Mouse (Mus musculus) intestine, embryonic 16.5 days (tissue): ENCODE measurements at regions not wholly inside any gene's neighbourhood (a gene's known extent, or its start where the extent isn't known, plus 50 kb on each side); places are given as distances from the start of the nearest gene placed in this dataset.
A peak's percentile ranks its signal among the peaks of the same experiment; 100 is the strongest.

Source experiments
- ATAC-seq: fragments of 200-750 bp; cut with Nextera tagmentation; 2 replicates; pipeline ENCODE4 v1.8.0; 2017; ENCODE audit warnings: moderate TSS enrichment, moderate library complexity
- H3K27ac ChIP-seq: fragments of 300-500 bp; sonication (generic); 2 replicates; pipeline ENCODE4 v1.5.1; 2014; ENCODE audit warnings: mild to moderate bottlenecking, low read length
- H3K27me3 ChIP-seq: fragments of 300-500 bp; sonication (generic); replicated peaks from 2 replicates; pipeline ENCODE4 v1.6.1; 2014; ENCODE audit warnings: low read length, control low read depth, mixed read lengths; ENCODE audit not compliant: control insufficient read depth, insufficient read depth
- H3K36me3 ChIP-seq: fragments of 300-500 bp; sonication (generic); 2 replicates; pipeline ENCODE4 v1.6.1; 2014; ENCODE audit warnings: low read length, control low read depth; ENCODE audit not compliant: control insufficient read depth, insufficient read depth
- H3K4me1 ChIP-seq: fragments of 300-500 bp; sonication (generic); 2 replicates; pipeline ENCODE4 v1.6.1; 2014; ENCODE audit warnings: low read length, control low read depth, mixed read lengths; ENCODE audit not compliant: control insufficient read depth, insufficient read depth
- H3K4me2 ChIP-seq: fragments of 300-500 bp; sonication (generic); 2 replicates; pipeline ENCODE4 v1.6.1; 2014; ENCODE audit warnings: low read depth, low read length, control low read depth
- H3K4me3 ChIP-seq: fragments of 300-500 bp; sonication (generic); 2 replicates; pipeline ENCODE4 v1.5.1; 2014; ENCODE audit warnings: mild to moderate bottlenecking, low read length
- H3K9ac ChIP-seq: fragments of 300-500 bp; sonication (generic); 2 replicates; pipeline ENCODE4 v1.6.1; 2014; ENCODE audit warnings: low read depth, low read length
- H3K9me3 ChIP-seq: fragments of 300-500 bp; sonication (generic); 2 replicates; pipeline ENCODE4 v1.6.1; 2016; ENCODE audit warnings: low read length, control low read depth; ENCODE audit not compliant: control insufficient read depth
- WGBS: fragments of 180-500 bp; shearing (Covaris S2); extraction: QIAGEN DNeasy Blood & Tissue Kit; methylation state at CpG from one replicate; pipeline ENCODE4 v1.1.7; 2014; 5-methylcytosine and 5-hydroxymethylcytosine counted together

GRCm38 (mm10) chr10:99538639-99539038, 220.8 kb downstream of the Csl start:
- no peak for ATAC-seq
- Histone ChIP-seq H3K9ac (no peak overlapping the region), H3K36me3 (no peaks in the 10 kb centered on the region), H3K4me1 (no peaks in the 10 kb centered on the region), H3K4me3 (no peak overlapping the region), H3K9me3 (no peaks in the 10 kb centered on the region), H3K27me3 (no peaks in the 10 kb centered on the region), H3K27ac (no peak overlapping the region), H3K4me2 (no peak overlapping the region)
- WGBS, result 64% methylated on average over 5 of the region's 5 CpGs

- H3K9me3 ChIP-seq, result no peaks in the 10 kb centered on the region
- 85% methylated on average over 4 of the region's 4 CpGs for WGBS
- no peak overlapping the region for H3K4me2 ChIP-seq
- no peak overlapping the region for H3K4me3 ChIP-seq
- no peak for ATAC-seq
- no peaks in the 10 kb centered on the region for H3K27me3 ChIP-seq
- H3K27ac ChIP-seq, result no peak overlapping the region
- no peak overlapping the region for H3K9ac ChIP-seq
- H3K36me3 ChIP-seq, result no peaks in the 10 kb centered on the region
- H3K4me1 ChIP-seq, result no peaks in the 10 kb centered on the region
These were observed 207.1 kb downstream of the Csl start for GRCm38 (mm10) chr10:99552373-99552772.

GRCm38 (mm10) chr10:99552836-99553540, 206.5 kb downstream of the Csl start:
- WGBS, result 89% methylated on average over 12 of the region's 12 CpGs
- no peak overlapping the region for H3K4me2 ChIP-seq
- no peak for ATAC-seq
- no peak overlapping the region for H3K4me3 ChIP-seq
- no peaks in the 10 kb centered on the region for H3K9me3 ChIP-seq
- no peak overlapping the region for H3K27ac ChIP-seq
- no peaks in the 10 kb centered on the region for H3K4me1 ChIP-seq
- no peaks in the 10 kb centered on the region for H3K27me3 ChIP-seq
- no peak overlapping the region for H3K9ac ChIP-seq
- H3K36me3 ChIP-seq, result no peaks in the 10 kb centered on the region

- Histone ChIP-seq H3K27me3 (no peaks in the 10 kb centered on the region), H3K4me1 (no peaks in the 10 kb centered on the region), H3K9me3 (no peaks in the 10 kb centered on the region), H3K9ac (no peak overlapping the region), H3K4me3 (no peak overlapping the region), H3K36me3 (no peaks in the 10 kb centered on the region), H3K27ac (no peak overlapping the region), H3K4me2 (no peak overlapping the region)
- ATAC-seq, result no peak
- WGBS, result 81% methylated on average over 2 of the region's 2 CpGs
These were observed 204.4 kb downstream of the Csl start for GRCm38 (mm10) chr10:99555021-99555420.

GRCm38 (mm10) chr10:99555658-99556352, 203.7 kb downstream of the Csl start:
- H3K36me3 ChIP-seq, result no peaks in the 10 kb centered on the region
- H3K4me2 ChIP-seq, result peak overlapping the region; percentile 7; the same call in 1 of the 2 replicates
- no peak overlapping the region for H3K4me3 ChIP-seq
- no peaks in the 10 kb centered on the region for H3K27me3 ChIP-seq
- no peaks in the 10 kb centered on the region for H3K9me3 ChIP-seq
- no peak overlapping the region for H3K9ac ChIP-seq
- WGBS, result 54% methylated on average over 12 of the region's 12 CpGs
- ATAC-seq, result peak; percentile 60
- no peaks in the 10 kb centered on the region for H3K4me1 ChIP-seq
- no peak overlapping the region for H3K27ac ChIP-seq

GRCm38 (mm10) chr10:99556353-99557036, 203.0 kb downstream of the Csl start:
- H3K4me2 ChIP-seq, result peak overlapping the region; percentile 7; the same call in 1 of the 2 replicates
- H3K36me3 ChIP-seq, result no peaks in the 10 kb centered on the region
- WGBS, result 48% methylated on average over 11 of the region's 11 CpGs
- H3K9me3 ChIP-seq, result no peaks in the 10 kb centered on the region
- no peak overlapping the region for H3K27ac ChIP-seq
- 0 out of 2 replicates have a peak, but pooled peaks cover 3% of the 10 kb centered on the region for H3K4me1 ChIP-seq
- H3K4me3 ChIP-seq, result no peak overlapping the region
- no peaks in the 10 kb centered on the region for H3K27me3 ChIP-seq
- no peak overlapping the region for H3K9ac ChIP-seq
- no peak for ATAC-seq

GRCm38 (mm10) chr10:99558656-99559055, 200.8 kb downstream of the Csl start:
- Histone ChIP-seq H3K9me3 (no peaks in the 10 kb centered on the region), H3K27ac (no peak overlapping the region), H3K27me3 (no peaks in the 10 kb centered on the region), H3K4me2 (no peak overlapping the region), H3K4me1 (0 out of 2 replicates have a peak, but pooled peaks cover 3% of the 10 kb centered on the region), H3K4me3 (no peak overlapping the region), H3K36me3 (no peaks in the 10 kb centered on the region), H3K9ac (no peak overlapping the region)
- WGBS, result 85% methylated on average over 5 of the region's 5 CpGs
- no peak for ATAC-seq

- Histone ChIP-seq H3K9ac (no peak overlapping the region), H3K36me3 (no peaks in the 10 kb centered on the region), H3K27ac (no peak overlapping the region), H3K4me1 (0 out of 2 replicates have a peak, but pooled peaks cover 3% of the 10 kb centered on the region), H3K9me3 (no peaks in the 10 kb centered on the region), H3K4me3 (no peak overlapping the region), H3K4me2 (no peak overlapping the region), H3K27me3 (no peaks in the 10 kb centered on the region)
- no peak for ATAC-seq
- 74% methylated on average over 11 of the region's 11 CpGs for WGBS
These were observed 198.2 kb downstream of the Csl start for GRCm38 (mm10) chr10:99561166-99561818.

- Histone ChIP-seq H3K4me3 (no peak overlapping the region), H3K9ac (no peak overlapping the region), H3K36me3 (no peaks in the 10 kb centered on the region), H3K4me1 (0 out of 2 replicates have a peak, but pooled peaks cover 3% of the 10 kb centered on the region), H3K27me3 (no peaks in the 10 kb centered on the region), H3K27ac (no peak overlapping the region), H3K4me2 (no peak overlapping the region), H3K9me3 (no peaks in the 10 kb centered on the region)
- ATAC-seq, result no peak
- WGBS, result 85% methylated on average over 4 of the region's 4 CpGs
These were observed 194.9 kb downstream of the Csl start for GRCm38 (mm10) chr10:99564605-99565004.
